Mouse (Mus musculus): ENCODE results near the gene Gmip. TPM values are rescaled to one million over a fixed set of nuclear protein-coding genes. Genes with fewer than 3 reads are reported as not detected.

The Gmip gene
- polyA plus RNA-seq, 1 experiment from 2014 or later = 16.0 TPM

DNA sequence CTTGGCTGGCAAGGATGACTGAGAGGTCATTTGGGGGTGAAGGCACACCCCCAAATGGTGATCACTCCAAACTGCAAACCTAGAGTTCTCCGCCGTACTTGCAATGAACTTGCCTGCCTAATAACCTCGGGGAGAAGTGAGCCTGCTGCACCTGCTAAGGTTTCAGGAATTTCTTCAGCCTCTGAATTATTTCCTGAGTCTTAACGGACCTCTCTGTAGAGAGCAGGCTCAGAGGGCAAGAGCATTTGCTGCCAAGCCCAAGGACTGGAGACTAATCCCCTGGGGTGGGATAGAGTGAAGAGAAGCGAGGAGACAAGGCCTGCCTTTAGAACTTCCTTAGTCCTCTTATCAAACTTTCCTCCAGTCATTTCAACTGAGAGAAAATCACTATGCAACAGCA, 18.7 kb upstream of the Gmip start:
- H3K27ac ChIP-seq (ENCODE audit: low read depth, low read length) = no peak overlapping the region
- no peak overlapping the region for H3K4me2 ChIP-seq (ENCODE audit: low read length)
- peaks cover 18% of the 10 kb centered on the region for H3K36me3 ChIP-seq (ENCODE audit: control insufficient read depth, insufficient read depth, low read length)
- H3K27me3 ChIP-seq (replicated peaks; ENCODE audit: control insufficient read depth, insufficient read depth, low read length) = no peaks in the 10 kb centered on the region
- DNase-seq (ENCODE audit: low spot score) (no peak), ATAC-seq (no peak)
- 73% methylated on average over 5 of the region's 5 CpGs for WGBS
- no peak overlapping the region for H3K9ac ChIP-seq (ENCODE audit: low read length)
- no peaks in the 10 kb centered on the region for H3K9me3 ChIP-seq (replicated peaks; ENCODE audit: control insufficient read depth, low read length)
- H3K4me3 ChIP-seq (ENCODE audit: low read depth, low read length) = no peak overlapping the region
- H3K4me1 ChIP-seq (ENCODE audit: control insufficient read depth, insufficient read depth, low read length) = peaks cover 14% of the 10 kb centered on the region

- Histone ChIP-seq H3K27me3 (replicated peaks; ENCODE audit: control insufficient read depth, insufficient read depth, low read length) (no peaks in the 10 kb centered on the region), H3K36me3 (ENCODE audit: control insufficient read depth, insufficient read depth, low read length) (peaks cover 24% of the 10 kb centered on the region), H3K9ac (ENCODE audit: low read length) (peak overlapping the region; percentile 92), H3K4me1 (ENCODE audit: control insufficient read depth, insufficient read depth, low read length) (peaks cover 14% of the 10 kb centered on the region), H3K4me2 (ENCODE audit: low read length) (peak overlapping the region; percentile 90), H3K4me3 (ENCODE audit: low read depth, low read length) (peak overlapping the region; percentile 99), H3K9me3 (replicated peaks; ENCODE audit: control insufficient read depth, low read length) (no peaks in the 10 kb centered on the region), H3K27ac (ENCODE audit: low read depth, low read length) (no peak overlapping the region)
- ATAC-seq (peak; percentile 26; the same call in 1 of the 2 replicates), DNase-seq (ENCODE audit: low spot score) (no peak)
- 25% methylated on average over 11 of the region's 11 CpGs for WGBS
Measured at GRCm38 (mm10) chr8:69790364-69790763, 18.1 kb upstream of the Gmip start.

DNA sequence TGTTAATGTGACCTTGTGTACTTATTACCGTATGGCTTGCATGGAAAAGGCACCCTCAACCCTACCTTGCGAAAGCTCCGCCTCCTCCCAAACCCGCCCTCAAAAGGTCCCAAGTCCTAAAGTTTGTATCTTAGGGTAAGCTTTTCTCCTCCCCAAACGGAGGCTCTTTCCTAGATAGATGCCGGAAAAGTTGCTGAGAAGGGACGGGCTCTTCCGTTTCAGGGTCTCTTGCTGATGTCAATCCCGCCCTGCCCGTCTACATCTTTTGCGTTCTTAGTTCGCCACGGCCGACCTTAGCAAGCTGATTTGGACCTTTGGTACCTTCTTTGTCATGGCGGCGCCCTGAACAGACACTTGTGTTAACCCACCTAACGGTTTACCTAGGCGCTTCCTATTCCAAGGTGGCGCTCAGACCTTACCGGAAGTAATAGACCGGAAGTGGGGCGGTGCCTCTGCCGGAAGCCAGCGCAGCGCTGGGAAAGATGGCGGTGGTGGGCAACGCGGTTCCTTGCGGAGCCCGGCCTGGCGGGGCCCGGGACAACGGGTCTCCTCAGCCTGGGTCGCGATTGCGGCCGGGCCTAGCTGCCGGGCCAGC, 17.6 kb upstream of the Gmip start, which contains the start of the genes Atp13a1 and Zfp866:
Gene Atp13a1, plus strand, starts transcription at position 391 of the 595 bp plus-strand sequence.
Gene Zfp866, minus strand, starts transcription at position 406 of the 595 bp plus-strand sequence.
- Histone ChIP-seq H3K4me3 (ENCODE audit: low read depth, low read length) (peak within 1 kb of the TSS; percentile 99), H3K4me1 (ENCODE audit: control insufficient read depth, insufficient read depth, low read length) (peaks cover 14% of the 10 kb centered on the region), H3K27ac (ENCODE audit: low read depth, low read length) (peak within 1 kb of the TSS; percentile 74), H3K36me3 (ENCODE audit: control insufficient read depth, insufficient read depth, low read length) (peaks cover 29% of the 10 kb centered on the region), H3K27me3 (replicated peaks; ENCODE audit: control insufficient read depth, insufficient read depth, low read length) (no peaks in the 10 kb centered on the region), H3K9ac (ENCODE audit: low read length) (peak within 1 kb of the TSS; percentile 92), H3K9me3 (replicated peaks; ENCODE audit: control insufficient read depth, low read length) (no peaks in the 10 kb centered on the region), H3K4me2 (ENCODE audit: low read length) (peak within 1 kb of the TSS; percentile 90)
- ATAC-seq (peak; percentile 97), DNase-seq (ENCODE audit: low spot score) (peak; percentile 93)
- under 1% methylated on average over 37 of the region's 38 CpGs for WGBS

DNA sequence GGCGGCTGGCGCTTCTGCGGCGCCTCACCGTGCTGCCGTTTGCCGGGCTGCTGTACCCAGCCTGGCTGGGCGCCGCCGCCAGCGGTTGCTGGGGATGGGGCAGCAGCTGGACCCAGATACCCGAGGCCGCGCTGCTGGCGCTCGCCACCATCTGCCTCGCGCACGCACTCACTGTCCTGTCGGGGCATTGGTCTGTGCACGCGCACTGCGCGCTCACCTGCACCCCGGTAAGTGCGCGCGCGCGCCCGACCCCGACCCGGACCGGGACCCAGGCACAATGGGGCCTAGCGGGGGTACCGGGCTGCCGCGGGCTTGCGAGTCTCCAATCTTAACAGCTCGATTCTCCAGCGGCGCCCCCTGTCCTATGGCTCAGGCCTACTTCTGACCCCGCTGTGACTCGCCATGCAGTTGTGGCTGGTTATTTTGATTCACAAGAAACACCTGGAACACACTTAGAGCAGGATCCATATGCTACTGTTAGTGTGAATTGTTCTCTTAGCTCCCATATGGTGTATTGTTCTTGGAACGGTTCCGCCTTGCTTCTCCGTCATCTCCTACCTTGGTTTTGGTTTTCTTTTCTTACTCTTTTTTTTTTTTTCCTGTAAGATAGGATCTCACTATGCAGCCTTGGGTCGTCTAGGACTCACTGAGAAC, 16.9 kb upstream of the Gmip start:
- Histone ChIP-seq H3K4me3 (ENCODE audit: low read depth, low read length) (peak overlapping the region; percentile 99), H3K9ac (ENCODE audit: low read length) (peak overlapping the region; percentile 92), H3K36me3 (ENCODE audit: control insufficient read depth, insufficient read depth, low read length) (peaks cover 36% of the 10 kb centered on the region), H3K9me3 (replicated peaks; ENCODE audit: control insufficient read depth, low read length) (no peaks in the 10 kb centered on the region), H3K4me1 (ENCODE audit: control insufficient read depth, insufficient read depth, low read length) (peaks cover 14% of the 10 kb centered on the region), H3K27ac (ENCODE audit: low read depth, low read length) (peak overlapping the region; percentile 74), H3K4me2 (ENCODE audit: low read length) (peak overlapping the region; percentile 90), H3K27me3 (replicated peaks; ENCODE audit: control insufficient read depth, insufficient read depth, low read length) (no peaks in the 10 kb centered on the region)
- ATAC-seq (peak; percentile 78), DNase-seq (ENCODE audit: low spot score) (peak; percentile 23)
- under 1% methylated on average over 46 of the region's 48 CpGs for WGBS

- H3K9ac ChIP-seq (ENCODE audit: low read length) = no peak overlapping the region
- no peak overlapping the region for H3K4me2 ChIP-seq (ENCODE audit: low read length)
- no peak overlapping the region for H3K27ac ChIP-seq (ENCODE audit: low read depth, low read length)
- peaks cover 57% of the 10 kb centered on the region for H3K36me3 ChIP-seq (ENCODE audit: control insufficient read depth, insufficient read depth, low read length)
- no peak for ATAC-seq
- no peaks in the 10 kb centered on the region for H3K9me3 ChIP-seq (replicated peaks; ENCODE audit: control insufficient read depth, low read length)
- H3K27me3 ChIP-seq (replicated peaks; ENCODE audit: control insufficient read depth, insufficient read depth, low read length) = no peaks in the 10 kb centered on the region
- no peak overlapping the region for H3K4me3 ChIP-seq (ENCODE audit: low read depth, low read length)
- peaks cover 14% of the 10 kb centered on the region for H3K4me1 ChIP-seq (ENCODE audit: control insufficient read depth, insufficient read depth, low read length)
- 88% methylated on average over 4 of the region's 4 CpGs for WGBS
- no peak for DNase-seq (ENCODE audit: low spot score)
Measured at GRCm38 (mm10) chr8:69793666-69794065, 14.8 kb upstream of the Gmip start.

- Histone ChIP-seq H3K36me3 (ENCODE audit: control insufficient read depth, insufficient read depth, low read length) (peaks cover 62% of the 10 kb centered on the region), H3K4me2 (ENCODE audit: low read length) (no peak overlapping the region), H3K27ac (ENCODE audit: low read depth, low read length) (no peak overlapping the region), H3K9me3 (replicated peaks; ENCODE audit: control insufficient read depth, low read length) (no peaks in the 10 kb centered on the region), H3K4me1 (ENCODE audit: control insufficient read depth, insufficient read depth, low read length) (peaks cover 14% of the 10 kb centered on the region), H3K4me3 (ENCODE audit: low read depth, low read length) (no peak overlapping the region), H3K27me3 (replicated peaks; ENCODE audit: control insufficient read depth, insufficient read depth, low read length) (no peaks in the 10 kb centered on the region), H3K9ac (ENCODE audit: low read length) (no peak overlapping the region)
- 98% methylated on average over 3 of the region's 3 CpGs for WGBS
- ATAC-seq (no peak), DNase-seq (ENCODE audit: low spot score) (no peak)
Measured at GRCm38 (mm10) chr8:69794096-69794495, 14.4 kb upstream of the Gmip start.

DNA sequence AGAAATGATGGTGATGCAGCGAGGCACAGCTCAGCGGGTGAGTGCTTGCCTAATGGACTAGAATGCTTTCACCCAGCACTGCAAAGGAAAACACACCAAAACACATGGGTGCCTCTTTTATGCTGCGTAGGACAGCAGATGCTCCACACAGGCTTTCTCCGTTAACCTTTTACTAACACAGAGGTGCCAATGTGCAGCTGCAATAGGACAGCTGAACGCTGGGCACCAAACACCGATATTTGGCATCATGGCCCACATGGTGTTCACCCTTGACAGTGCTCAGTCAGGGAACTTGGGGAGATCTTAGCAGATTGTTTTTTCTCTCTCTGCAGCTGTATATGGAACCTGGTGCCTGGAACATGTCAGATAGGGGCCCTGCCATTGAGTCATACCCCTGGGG, 13.6 kb upstream of the Gmip start:
- Histone ChIP-seq H3K27me3 (replicated peaks; ENCODE audit: control insufficient read depth, insufficient read depth, low read length) (no peaks in the 10 kb centered on the region), H3K4me2 (ENCODE audit: low read length) (no peak overlapping the region), H3K27ac (ENCODE audit: low read depth, low read length) (no peak overlapping the region), H3K4me3 (ENCODE audit: low read depth, low read length) (no peak overlapping the region), H3K9ac (ENCODE audit: low read length) (no peak overlapping the region), H3K4me1 (ENCODE audit: control insufficient read depth, insufficient read depth, low read length) (peaks cover 14% of the 10 kb centered on the region), H3K9me3 (replicated peaks; ENCODE audit: control insufficient read depth, low read length) (no peaks in the 10 kb centered on the region), H3K36me3 (ENCODE audit: control insufficient read depth, insufficient read depth, low read length) (peaks cover 70% of the 10 kb centered on the region)
- ATAC-seq (no peak), DNase-seq (ENCODE audit: low spot score) (no peak)
- WGBS = 92% methylated on average over 6 of the region's 6 CpGs

DNA sequence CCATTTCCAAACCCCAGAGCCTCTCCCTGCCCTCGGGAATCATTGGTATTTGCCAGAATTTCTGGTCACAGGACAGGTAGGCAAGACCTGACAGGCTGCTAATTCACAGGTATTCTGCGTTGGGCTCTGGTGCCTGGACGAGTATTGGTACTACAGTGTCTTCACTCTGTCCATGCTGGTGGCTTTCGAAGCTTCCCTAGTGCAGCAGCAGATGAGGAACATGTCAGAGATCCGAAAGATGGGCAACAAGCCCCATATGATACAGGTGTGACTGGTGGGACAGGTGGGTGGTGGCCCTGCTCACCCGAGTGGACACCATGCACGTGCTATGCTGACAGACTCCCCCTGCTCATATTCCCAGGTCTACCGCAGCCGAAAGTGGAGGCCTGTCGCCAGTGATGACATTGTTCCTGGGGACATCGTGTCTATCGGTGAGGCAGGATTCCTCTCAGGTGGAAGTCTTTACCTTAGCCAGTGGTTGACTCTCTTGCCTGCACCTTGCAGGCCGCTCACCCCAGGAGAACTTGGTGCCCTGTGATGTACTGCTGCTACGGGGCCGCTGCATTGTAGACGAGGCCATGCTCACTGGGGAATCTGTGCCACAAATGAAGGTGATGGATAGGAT, 11.6 kb upstream of the Gmip start:
- Histone ChIP-seq H3K9me3 (replicated peaks; ENCODE audit: control insufficient read depth, low read length) (no peaks in the 10 kb centered on the region), H3K27ac (ENCODE audit: low read depth, low read length) (no peak overlapping the region), H3K9ac (ENCODE audit: low read length) (no peak overlapping the region), H3K27me3 (replicated peaks; ENCODE audit: control insufficient read depth, insufficient read depth, low read length) (no peaks in the 10 kb centered on the region), H3K4me3 (ENCODE audit: low read depth, low read length) (no peak overlapping the region), H3K4me2 (ENCODE audit: low read length) (no peak overlapping the region), H3K4me1 (ENCODE audit: control insufficient read depth, insufficient read depth, low read length) (peaks cover 8% of the 10 kb centered on the region; the same call in 1 of the 2 replicates), H3K36me3 (ENCODE audit: control insufficient read depth, insufficient read depth, low read length) (peaks cover 89% of the 10 kb centered on the region)
- DNase-seq (ENCODE audit: low spot score) (no peak), ATAC-seq (no peak)
- 96% methylated on average over 16 of the region's 16 CpGs for WGBS

GRCm38 (mm10) chr8:69797661-69798060, 10.8 kb upstream of the Gmip start:
- DNase-seq (ENCODE audit: low spot score) = no peak
- Histone ChIP-seq H3K4me3 (ENCODE audit: low read depth, low read length) (no peak overlapping the region), H3K4me1 (ENCODE audit: control insufficient read depth, insufficient read depth, low read length) (no peaks in the 10 kb centered on the region), H3K4me2 (ENCODE audit: low read length) (no peak overlapping the region), H3K36me3 (ENCODE audit: control insufficient read depth, insufficient read depth, low read length) (peaks cover 97% of the 10 kb centered on the region), H3K9ac (ENCODE audit: low read length) (no peak overlapping the region), H3K27ac (ENCODE audit: low read depth, low read length) (no peak overlapping the region), H3K9me3 (replicated peaks; ENCODE audit: control insufficient read depth, low read length) (no peaks in the 10 kb centered on the region), H3K27me3 (replicated peaks; ENCODE audit: control insufficient read depth, insufficient read depth, low read length) (no peaks in the 10 kb centered on the region)
- no peak for ATAC-seq
- WGBS = 95% methylated on average over 10 of the region's 10 CpGs
